Mouse (Mus musculus) liver, embryonic 11.5 days (tissue): ENCODE results near the gene Bak1. TPM values are rescaled to one million over a fixed set of nuclear protein-coding genes. Genes with fewer than 3 reads are reported as not detected.
"Not testable (repeated sequence)": the region's sequence is repeated elsewhere in the genome, so short reads cannot be mapped to it uniquely, and the experiment has no call there.

ENCODE experiments used
- ATAC-seq: fragments of 200-750 bp; cut with Nextera tagmentation; replicated peaks from 2 replicates; pipeline ENCODE4 v1.8.0; 2017; ENCODE audit warnings: moderate number of reproducible peaks, mild to moderate bottlenecking, moderate TSS enrichment, moderate library complexity; ENCODE audit not compliant: low FRiP score
- DNase-seq: peaks from one replicate; pipeline ENCODE4 v3.0.0-alpha.2; 2017; ENCODE audit warnings: low spot score
- H3K27ac ChIP-seq: fragments of 300-500 bp; sonication (generic); 2 replicates; pipeline ENCODE4 v1.5.1; 2014; ENCODE audit warnings: mild to moderate bottlenecking, low read depth, low read length, control low read depth
- H3K27me3 ChIP-seq: fragments of 300-500 bp; sonication (generic); replicated peaks from 2 replicates; pipeline ENCODE4 v1.6.1; 2014; ENCODE audit warnings: low read length, mixed read lengths; ENCODE audit not compliant: control insufficient read depth, insufficient read depth
- H3K36me3 ChIP-seq: fragments of 300-500 bp; sonication (generic); 2 replicates; pipeline ENCODE4 v1.6.1; 2014; ENCODE audit warnings: mild to moderate bottlenecking, low read length, moderate library complexity, mixed read lengths; ENCODE audit not compliant: control insufficient read depth, insufficient read depth
- H3K4me1 ChIP-seq: fragments of 300-500 bp; sonication (generic); replicated peaks from 2 replicates; pipeline ENCODE4 v1.6.1; 2014; ENCODE audit warnings: low read length, mixed read lengths; ENCODE audit not compliant: control insufficient read depth, insufficient read depth
- H3K4me2 ChIP-seq: fragments of 300-500 bp; sonication (generic); 2 replicates; pipeline ENCODE4 v1.6.1; 2014; ENCODE audit warnings: mild to moderate bottlenecking, control low read depth, moderate library complexity
- H3K4me3 ChIP-seq: fragments of 300-500 bp; sonication (generic); 2 replicates; pipeline ENCODE4 v1.5.1; 2014; ENCODE audit warnings: low read depth, low read length, control low read depth
- H3K9ac ChIP-seq: fragments of 300-500 bp; sonication (generic); 2 replicates; pipeline ENCODE4 v1.6.1; 2014; ENCODE audit warnings: low read depth, low read length, control low read depth
- H3K9me3 ChIP-seq: fragments of 300-500 bp; sonication (generic); 2 replicates; pipeline ENCODE4 v1.6.1; 2016; ENCODE audit warnings: low read length, inconsistent platforms, mixed read lengths; ENCODE audit not compliant: control insufficient read depth
- WGBS: fragments of 180-500 bp; shearing (Covaris S2); extraction: QIAGEN DNeasy Blood & Tissue Kit; methylation state at CpG from one replicate; pipeline ENCODE4 v1.1.7; 2014; 5-methylcytosine and 5-hydroxymethylcytosine counted together
- polyA plus RNA-seq: library from polyadenylated mRNA; unstranded; fragments of >200 nt; fragmentation: Nextera tagmentation; extraction: Ambion mirVana; gene quantifications from 2 replicates; pipeline ENCODE4 v1.2.1, GENCODE M21; 2014

Gene Bak1
- polyA plus RNA-seq, 1 experiment from 2014 or later, result 11.3 TPM

DNA sequence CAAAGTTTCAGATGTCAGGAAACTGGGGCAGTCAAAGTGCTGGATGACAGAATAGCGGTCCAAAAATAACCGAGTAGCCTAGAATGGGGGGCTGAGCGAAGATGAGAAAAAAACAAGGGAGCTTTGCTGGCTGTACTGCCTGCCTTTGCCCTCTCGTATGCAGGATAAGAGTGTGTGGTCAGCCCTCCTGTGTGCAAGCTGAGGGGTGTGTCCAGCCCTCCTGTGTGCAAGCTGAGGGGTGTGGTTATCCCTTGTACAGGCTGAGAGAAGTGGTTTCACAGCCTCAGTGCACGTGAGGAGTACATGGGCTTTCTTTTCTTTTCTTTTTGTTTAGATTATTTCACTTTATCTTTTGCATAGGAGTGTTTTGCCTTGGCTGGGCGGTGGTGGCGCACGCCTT is 33.2 kb downstream of the Bak1 start:
- Histone ChIP-seq H3K4me2 (no peak overlapping the region), H3K9me3 (no peaks in the 10 kb centered on the region), H3K4me3 (no peak overlapping the region), H3K36me3 (no peaks in the 10 kb centered on the region), H3K27ac (no peak overlapping the region), H3K9ac (no peak overlapping the region), H3K4me1 (peaks cover 5% of the 10 kb centered on the region; the same call in 1 of the 2 replicates), H3K27me3 (no peaks in the 10 kb centered on the region)
- DNase-seq, result no peak
- 66% methylated on average over 8 of the region's 8 CpGs for WGBS
- no peak for ATAC-seq

DNA sequence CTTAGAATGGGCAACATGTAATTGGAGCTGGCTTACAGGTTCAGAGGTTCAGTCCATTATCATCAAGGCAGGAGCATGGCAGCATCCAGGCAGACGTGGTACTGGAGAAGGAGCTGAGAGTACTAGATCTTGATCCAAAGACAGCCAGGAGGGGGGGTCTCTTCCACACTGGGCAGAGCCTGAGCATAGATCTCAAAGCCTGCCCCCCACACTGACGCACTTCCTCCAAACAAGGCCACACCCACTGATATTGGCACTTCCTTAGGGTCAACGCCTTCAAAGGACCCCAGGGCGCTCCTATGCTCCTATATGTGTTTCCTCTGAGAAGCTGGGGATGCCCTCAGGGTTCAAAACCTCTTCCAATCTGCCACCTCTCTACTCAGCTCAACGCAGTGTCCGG is 33.8 kb downstream of the Bak1 start:
- H3K9me3 ChIP-seq, result no peaks in the 10 kb centered on the region
- no peak overlapping the region for H3K27ac ChIP-seq
- no peak overlapping the region for H3K4me3 ChIP-seq
- no peak for DNase-seq
- H3K4me2 ChIP-seq, result no peak overlapping the region
- peaks cover 5% of the 10 kb centered on the region; the same call in 1 of the 2 replicates for H3K4me1 ChIP-seq
- H3K36me3 ChIP-seq, result no peaks in the 10 kb centered on the region
- no peak overlapping the region for H3K9ac ChIP-seq
- no peaks in the 10 kb centered on the region for H3K27me3 ChIP-seq
- WGBS, result 70% methylated on average over 6 of the region's 6 CpGs
- ATAC-seq, result no peak

DNA sequence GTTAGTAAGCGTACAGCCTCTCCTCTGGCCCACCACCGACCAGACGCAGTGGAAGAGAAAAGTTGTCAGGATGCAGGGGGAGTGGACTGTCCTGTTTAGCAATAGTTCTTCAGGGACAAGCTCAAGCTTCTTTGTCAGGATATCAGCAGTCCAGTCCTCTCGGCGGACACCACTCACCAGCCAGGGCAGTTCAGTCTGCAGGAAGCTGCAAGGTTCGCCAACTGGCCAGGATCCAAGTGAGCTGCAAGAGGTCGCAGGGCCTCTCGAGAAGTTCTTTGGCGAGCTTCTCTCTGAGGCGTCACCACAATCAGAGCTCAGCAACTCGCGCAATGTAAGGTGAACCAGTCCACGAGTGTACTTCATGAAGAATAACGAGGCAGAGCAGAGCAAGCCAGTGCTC is 34.4 kb downstream of the Bak1 start:
- WGBS, result 82% methylated on average over 14 of the region's 14 CpGs
- Histone ChIP-seq H3K9ac (no peak overlapping the region), H3K4me1 (peaks cover 5% of the 10 kb centered on the region; the same call in 1 of the 2 replicates), H3K27me3 (no peaks in the 10 kb centered on the region), H3K4me3 (no peak overlapping the region), H3K4me2 (no peak overlapping the region), H3K36me3 (no peaks in the 10 kb centered on the region), H3K27ac (no peak overlapping the region), H3K9me3 (no peaks in the 10 kb centered on the region)
- DNase-seq (no peak), ATAC-seq (no peak)

DNA sequence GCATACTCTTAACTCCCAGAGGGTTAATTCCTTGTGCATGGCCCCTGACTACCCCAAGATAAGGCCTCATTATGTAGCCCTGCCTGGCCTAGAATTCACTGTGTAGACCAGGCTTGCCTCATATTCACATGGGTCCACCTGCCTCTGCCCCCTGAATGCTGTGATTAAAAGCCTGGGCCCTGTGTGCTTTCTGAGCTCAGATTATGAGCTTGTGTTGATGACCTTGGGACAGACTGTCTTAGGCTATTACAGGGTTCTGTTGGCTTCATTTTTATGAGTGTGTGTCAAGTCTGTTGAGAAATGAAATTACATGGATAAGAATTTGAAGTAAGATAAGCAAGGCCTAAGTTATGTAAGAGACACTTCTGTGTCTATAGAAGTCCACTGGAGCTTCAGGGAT is 38.3 kb downstream of the Bak1 start:
- peaks cover 4% of the 10 kb centered on the region; the same call in 1 of the 2 replicates for H3K4me1 ChIP-seq
- H3K27ac ChIP-seq, result no peak overlapping the region
- H3K9me3 ChIP-seq, result no peaks in the 10 kb centered on the region
- no peak overlapping the region for H3K4me2 ChIP-seq
- no peaks in the 10 kb centered on the region for H3K36me3 ChIP-seq
- DNase-seq (no peak), ATAC-seq (no peak)
- H3K9ac ChIP-seq, result no peak overlapping the region
- no peak overlapping the region for H3K4me3 ChIP-seq
- H3K27me3 ChIP-seq, result no peaks in the 10 kb centered on the region

DNA sequence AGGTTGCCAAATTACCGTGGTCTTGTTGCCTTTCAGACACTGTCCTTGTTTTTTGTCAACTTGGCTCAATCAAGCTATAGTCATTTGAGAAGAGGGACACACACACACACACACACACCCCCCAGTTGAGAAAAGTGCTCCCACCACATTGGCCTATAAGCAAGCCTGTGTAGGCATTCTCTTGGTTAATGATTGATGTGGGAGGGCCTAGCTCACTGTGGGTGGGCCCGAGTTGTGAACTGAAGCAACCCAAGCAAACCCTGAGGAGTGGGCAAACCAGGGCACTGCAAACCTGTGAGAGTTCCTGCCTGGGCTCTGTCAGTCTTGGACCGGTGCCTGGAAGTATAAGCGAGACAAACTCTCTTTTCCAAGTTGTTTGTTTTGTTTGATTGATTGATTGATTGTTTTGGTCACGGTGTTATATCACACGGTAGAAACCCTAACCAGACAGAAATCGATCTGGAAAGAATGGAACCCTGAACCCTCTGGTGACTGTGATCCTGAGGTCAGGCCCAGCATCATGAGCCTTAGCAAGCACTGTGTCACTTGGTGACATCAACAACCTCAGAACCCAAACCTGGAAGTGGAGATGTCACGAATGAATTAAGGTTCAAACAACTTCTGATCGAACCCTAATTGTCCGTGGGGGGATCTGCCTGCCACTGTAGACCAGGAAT is 43.2 kb downstream of the Bak1 start:
- WGBS, result 80% methylated on average over 10 of the region's 10 CpGs
- no peak for ATAC-seq
- Histone ChIP-seq H3K9ac (no peak overlapping the region), H3K4me2 (no peak overlapping the region), H3K27me3 (no peaks in the 10 kb centered on the region), H3K36me3 (no peaks in the 10 kb centered on the region), H3K4me1 (no peaks in the 10 kb centered on the region), H3K9me3 (no peaks in the 10 kb centered on the region), H3K4me3 (no peak overlapping the region), H3K27ac (no peak overlapping the region)
- DNase-seq, result no peak

DNA sequence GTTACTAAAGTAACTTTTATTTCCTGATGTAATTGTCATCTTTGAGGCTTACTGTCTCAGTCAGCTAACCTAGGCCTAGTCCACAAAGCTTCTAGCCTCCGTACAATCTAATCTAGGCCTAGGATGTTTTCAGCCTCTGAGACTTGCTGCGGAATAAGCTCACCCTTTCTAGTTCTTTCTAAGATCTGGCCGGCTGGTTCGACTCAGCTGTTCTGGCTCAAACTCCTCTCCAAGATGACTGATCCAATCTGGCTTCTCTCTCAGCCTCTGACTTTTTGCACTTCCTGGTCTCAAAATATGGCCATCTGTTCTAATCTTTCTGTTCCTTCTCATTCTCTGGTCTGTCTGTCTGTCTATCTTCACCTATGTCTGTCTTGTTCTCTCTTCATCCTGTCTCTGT is 45.4 kb downstream of the Bak1 start:
- H3K27me3 ChIP-seq, result no peaks in the 10 kb centered on the region
- no peak overlapping the region for H3K9ac ChIP-seq
- no peak overlapping the region for H3K27ac ChIP-seq
- H3K4me1 ChIP-seq, result no peaks in the 10 kb centered on the region
- WGBS, result 93% methylated on average over 4 of the region's 4 CpGs
- H3K36me3 ChIP-seq, result peaks cover 4% of the 10 kb centered on the region
- H3K4me3 ChIP-seq, result no peak overlapping the region
- H3K9me3 ChIP-seq, result no peaks in the 10 kb centered on the region
- no peak overlapping the region for H3K4me2 ChIP-seq
- DNase-seq, result no peak
- no peak for ATAC-seq

DNA sequence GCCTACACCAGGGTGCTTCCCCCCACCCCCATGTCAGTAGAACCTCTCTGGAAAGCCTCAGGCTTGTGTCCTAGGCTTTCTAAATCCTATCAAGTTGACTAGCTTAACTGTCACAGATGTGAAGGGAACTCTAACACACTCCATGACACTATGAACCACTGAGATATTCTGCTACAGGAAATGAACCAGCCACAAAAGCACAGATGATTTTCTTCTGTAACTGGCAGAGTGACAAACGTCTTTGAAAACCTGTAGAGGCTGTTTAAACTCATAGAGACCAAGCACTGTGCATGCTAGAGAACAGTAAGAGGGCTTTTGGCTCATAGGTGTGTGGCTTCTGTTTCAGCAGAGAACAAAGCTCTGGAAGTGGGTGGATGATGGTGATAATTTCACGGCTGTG is 47.8 kb downstream of the Bak1 start:
- Histone ChIP-seq H3K36me3 (peaks cover 22% of the 10 kb centered on the region), H3K27ac (no peak overlapping the region), H3K4me1 (no peaks in the 10 kb centered on the region; the same call in 1 of the 2 replicates), H3K4me2 (no peak overlapping the region), H3K4me3 (no peak overlapping the region), H3K9me3 (no peaks in the 10 kb centered on the region), H3K27me3 (no peaks in the 10 kb centered on the region), H3K9ac (no peak overlapping the region)
- DNase-seq (no peak), ATAC-seq (no peak)
- WGBS, result 54% methylated on average over 2 of the region's 2 CpGs

DNA sequence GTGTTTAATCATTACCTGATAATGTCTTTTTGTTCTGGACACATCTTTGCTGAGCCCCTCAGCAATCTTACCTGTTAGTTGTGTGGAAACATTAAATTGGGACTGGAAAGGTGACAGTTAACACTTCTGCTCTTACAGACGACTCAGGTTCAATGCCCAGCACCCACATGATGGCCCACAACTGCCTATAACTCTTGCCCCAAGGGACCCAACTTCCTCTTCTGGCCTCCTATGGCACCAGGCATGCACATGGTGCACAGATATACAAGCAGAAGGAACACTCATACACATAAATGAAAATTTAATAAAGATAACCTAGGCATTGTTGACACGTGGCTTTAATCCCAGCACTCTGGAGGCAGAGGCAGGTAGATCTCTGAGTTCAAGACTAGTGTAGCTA is 49.4 kb downstream of the Bak1 start:
- no peak for ATAC-seq
- Histone ChIP-seq H3K9me3 (no peaks in the 10 kb centered on the region), H3K4me3 (no peak overlapping the region), H3K36me3 (peaks cover 27% of the 10 kb centered on the region), H3K4me2 (no peak overlapping the region), H3K27ac (no peak overlapping the region), H3K27me3 (no peaks in the 10 kb centered on the region), H3K9ac (no peak overlapping the region), H3K4me1 (peaks cover under 1% of the 10 kb centered on the region)
- 61% methylated on average over 2 of the region's 2 CpGs for WGBS
- DNase-seq, result no peak

DNA sequence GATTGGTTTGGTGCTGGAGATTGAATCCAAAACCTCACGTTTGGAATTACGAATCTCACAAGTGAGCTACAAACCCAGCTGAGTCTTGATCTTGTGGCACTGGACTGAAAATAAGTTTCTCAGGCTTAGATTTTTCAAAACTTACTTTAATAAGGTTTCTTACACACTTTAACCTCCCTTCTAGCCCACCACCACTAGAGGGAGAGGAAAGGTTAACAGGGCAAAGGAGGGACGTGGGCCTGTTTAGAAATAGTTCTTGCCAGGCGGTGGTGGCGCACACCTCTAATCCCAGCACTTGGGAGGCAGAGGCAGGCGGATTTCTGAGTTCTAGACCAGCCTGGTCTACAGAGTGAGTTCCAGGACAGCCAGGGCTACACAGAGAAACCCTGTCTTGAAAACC is 51.5 kb downstream of the Bak1 start:
- 88% methylated on average over 6 of the region's 6 CpGs for WGBS
- DNase-seq, H3K9me3 ChIP-seq, H3K27ac ChIP-seq, ATAC-seq, H3K4me1 ChIP-seq, H3K9ac ChIP-seq, H3K27me3 ChIP-seq, H3K4me3 ChIP-seq, H3K4me2 ChIP-seq: not testable (repeated sequence)
- H3K36me3 ChIP-seq, result peaks cover 27% of the 10 kb centered on the region
